In genomic region chr4:33926730-33927263, GRCm38 (mm10) we compare ENCODE assay signal across 10 mouse cellular contexts. TPM values are rescaled to one million over a fixed set of nuclear protein-coding genes. Genes with fewer than 3 reads are reported as not detected.
A peak's percentile ranks its signal among the peaks of the same experiment; 100 is the strongest.
DNase-seq lines count a peak whose midpoint lies in the region; ATAC-seq and TF ChIP-seq lines count a peak whose summit lies in the region.
"Had no signal": no experiment of that assay in that cellular context is flagged by ENCODE, and none has a peak within 500 bp of the region (broad histone marks: within the 10 kb centered on the region; RNA-seq: fewer than 3 reads in every experiment).

No protein-coding gene starts in this region.

- intact Hi-C loops in left cerebral cortex, adult 2 months (cut with DNase I): loop anchor here (5.0 to 10.0 kb wide), 3 partner anchors 262 to 448 kb away; no protein-coding TSS in a partner anchor

- no peak overlapping the region for H3K9ac ChIP-seq in embryonic facial prominence, embryonic 15.5 days
- peak overlapping the region; percentile 47 for H3K9ac ChIP-seq in hindbrain, postnatal 0 days (replicated peaks; ENCODE audit: low read length)
- H3K9ac ChIP-seq in neural tube, embryonic 14.5 days (replicated peaks; ENCODE audit: low read depth, low read length): peak overlapping the region; percentile 37
- H3K9ac ChIP-seq: lung, embryonic 15.5 days had no signal

- peaks cover 15% of the 10 kb centered on the region for H3K4me1 ChIP-seq in embryonic facial prominence, embryonic 15.5 days
- H3K4me1 ChIP-seq in hindbrain, postnatal 0 days (ENCODE audit: insufficient read depth, low read length): no peaks in the 10 kb centered on the region
- 0 out of 2 replicates have a peak, but pooled peaks cover 7% of the 10 kb centered on the region for H3K4me1 ChIP-seq in neural tube, embryonic 14.5 days (ENCODE audit: control insufficient read depth, insufficient read depth, low read length)

- no peak for TF ChIP-seq CTCF in left cerebral cortex, adult 2 months (IDR thresholded peaks at IDR 0.05)
- no peak for TF ChIP-seq CTCF in hindbrain, postnatal 0 days (IDR thresholded peaks at IDR 0.05; ENCODE audit: low read depth)

- peak overlapping the region; percentile 80 for H3K4me3 ChIP-seq in left cerebral cortex, adult 2 months
- no peak overlapping the region for H3K4me3 ChIP-seq in embryonic facial prominence, embryonic 15.5 days (replicated peaks)
- H3K4me3 ChIP-seq in hindbrain, postnatal 0 days (ENCODE audit: low read length): peak overlapping the region; percentile 77
- peak overlapping the region; percentile 79 for H3K4me3 ChIP-seq in neural tube, embryonic 14.5 days (ENCODE audit: low read depth, low read length)
- H3K4me3 ChIP-seq: lung, embryonic 15.5 days had no signal

- H3K36me3 ChIP-seq in embryonic facial prominence, embryonic 15.5 days: no peaks in the 10 kb centered on the region
- H3K36me3 ChIP-seq in hindbrain, postnatal 0 days (ENCODE audit: insufficient read depth, low read length): no peaks in the 10 kb centered on the region
- H3K36me3 ChIP-seq in neural tube, embryonic 14.5 days (ENCODE audit: control insufficient read depth, insufficient read depth, low read length): no peaks in the 10 kb centered on the region
- H3K36me3 ChIP-seq: lung, embryonic 15.5 days had no signal

- ATAC-seq in embryonic facial prominence, embryonic 15.5 days (ENCODE audit: insufficient number of reproducible peaks, low FRiP score, low TSS enrichment, low read depth): no peak
- ATAC-seq in hindbrain, postnatal 0 days: no peak
- ATAC-seq in neural tube, embryonic 14.5 days (ENCODE audit: low read depth): no peak

- H3K4me2 ChIP-seq in embryonic facial prominence, embryonic 15.5 days (replicated peaks): 0 out of 2 replicates have a peak overlapping the region, but pooled peaks have one; percentile 6
- H3K4me2 ChIP-seq in hindbrain, postnatal 0 days (ENCODE audit: low read depth, low read length): peak overlapping the region; percentile 96
- H3K4me2 ChIP-seq in neural tube, embryonic 14.5 days (ENCODE audit: low read depth, low read length): peak overlapping the region; percentile 35
- H3K4me2 ChIP-seq: lung, embryonic 15.5 days had no signal

- WGBS in embryonic facial prominence, embryonic 15.5 days: 73% methylated on average over 7 of the region's 7 CpGs
- 56% methylated on average over 7 of the region's 7 CpGs for WGBS in hindbrain, postnatal 0 days
- 65% methylated on average over 7 of the region's 7 CpGs for WGBS in neural tube, embryonic 14.5 days

- no peaks in the 10 kb centered on the region for H3K9me3 ChIP-seq in embryonic facial prominence, embryonic 15.5 days (replicated peaks)
- no peaks in the 10 kb centered on the region for H3K9me3 ChIP-seq in hindbrain, postnatal 0 days (ENCODE audit: low read length)
- no peaks in the 10 kb centered on the region for H3K9me3 ChIP-seq in neural tube, embryonic 14.5 days (ENCODE audit: control insufficient read depth, low read length)
- H3K9me3 ChIP-seq: lung, embryonic 15.5 days had no signal

- DNase-seq in left cerebral cortex, adult 2 months (ENCODE audit: extremely low spot score in 1 of 2, low spot score in 2 of 2): no peak
- DNase-seq in left cerebral cortex, adult 9 months (ENCODE audit: low spot score in 2 of 2): no peak
- DNase-seq in hindbrain, postnatal 0 days (ENCODE audit: low spot score): peak; percentile 32
- DNase-seq in adrenal gland, adult 2 months: no peak
- DNase-seq in layer of hippocampus, adult 9-10 months (ENCODE audit: low spot score): no peak
- no peak for DNase-seq in frontal cortex, postnatal 25 days (ENCODE audit: low spot score in 2 of 2)
- DNase-seq: heart, adult 18-20 months had no signal

- H3K27ac ChIP-seq in left cerebral cortex, adult 2 months: peak overlapping the region; percentile 95
- no peak overlapping the region for H3K27ac ChIP-seq in embryonic facial prominence, embryonic 15.5 days (replicated peaks)
- peak overlapping the region; percentile 48; the same call in 1 of the 2 replicates for H3K27ac ChIP-seq in hindbrain, postnatal 0 days
- peak overlapping the region; percentile 52; the same call in 1 of the 2 replicates for H3K27ac ChIP-seq in neural tube, embryonic 14.5 days (ENCODE audit: low read depth, low read length)
- H3K27ac ChIP-seq: lung, embryonic 15.5 days had no signal

- H3K27me3 ChIP-seq in embryonic facial prominence, embryonic 15.5 days: peaks cover 20% of the 10 kb centered on the region
- H3K27me3 ChIP-seq in hindbrain, postnatal 0 days (ENCODE audit: insufficient read depth, low read length): no peaks in the 10 kb centered on the region
- peaks cover 3% of the 10 kb centered on the region; the same call in 1 of the 2 replicates for H3K27me3 ChIP-seq in neural tube, embryonic 14.5 days (ENCODE audit: control insufficient read depth, insufficient read depth, low read length)

RNA-seq across cellular contexts. Expression of gene Cnr1, which starts 2.4 kb away (rescaled TPM):
- total RNA-seq in left cerebral cortex, adult 2 months (2021): 100 to 1,000 TPM; 122 to 126 TPM
- 3.5 and 3.9 TPM in 2 replicates for polyA plus RNA-seq in embryonic facial prominence, embryonic 15.5 days (2015; fragmentation: Nextera tagmentation; extraction: Ambion mirVana)
- 112 and 121 TPM in 2 replicates for total RNA-seq in hindbrain, postnatal 0 days (2014; rRNA removed)
- polyA plus RNA-seq in hindbrain, postnatal 0 days (2015; fragmentation: Nextera tagmentation; extraction: Ambion mirVana): 34.9 and 35.3 TPM in 2 replicates
- 74.6 and 88.0 TPM in 2 replicates for polyA plus RNA-seq in neural tube, embryonic 14.5 days (2014; fragmentation: Nextera tagmentation; extraction: Ambion mirVana)
- total RNA-seq in adrenal gland, adult 2 months (2021): 10 to 100 TPM; 19.4 to 25.8 TPM
- 7.3 and 7.9 TPM in 2 replicates for polyA plus RNA-seq in adrenal gland, adult 2 months (2012; rRNA removed)

Comparison
In these comparisons a context has a peak if more than half of its experiments do, and no peak if none do; other contexts are left out.
1. H3K4me2 ChIP-seq: peak in every context shown above with its lines; median percentile 96 in hindbrain, postnatal 0 days; 35 in neural tube, embryonic 14.5 days; 6 in embryonic facial prominence, embryonic 15.5 days.